Mouse (Mus musculus): ENCODE measurements around the gene Ralgps1. TPM values are rescaled to one million over a fixed set of nuclear protein-coding genes. Genes with fewer than 3 reads are reported as not detected.

Gene Ralgps1
- total and polyA plus RNA-seq, 3 experiments = 0.89 to 2.6 TPM; not detected in 1

- no peaks in the 10 kb centered on the region for H3K27me3 ChIP-seq (ENCODE audit: control insufficient read depth in 1 of 2, insufficient read depth in 2 of 2, low read length in 2 of 2)
Measured at GRCm38 (mm10) chr2:33345956-33346355, 25.3 kb downstream of the Ralgps1 start.

GRCm38 (mm10) chr2:33345475-33345874 is 25.8 kb downstream of the Ralgps1 start:
- H3K4me1 ChIP-seq (ENCODE audit: control insufficient read depth in 1 of 2, insufficient read depth in 2 of 2, low read length in 2 of 2) = no peaks in the 10 kb centered on the region
- no peak for DNase-seq (ENCODE audit: low read depth, low spot score)
- H3K36me3 ChIP-seq (ENCODE audit: control insufficient read depth in 1 of 2, insufficient read depth in 2 of 2, low read length in 2 of 2) = no peaks in the 10 kb centered on the region

More at GRCm38 (mm10) chr2:33345956-33346355, 25.3 kb downstream of the Ralgps1 start:
- no peak overlapping the region for H3K27ac ChIP-seq (ENCODE audit: control insufficient read depth, low read depth, low read length)
- no peaks in the 10 kb centered on the region for H3K79me2 ChIP-seq (ENCODE audit: control insufficient read depth, insufficient read depth, low read length, poor library complexity)
- no peaks in the 10 kb centered on the region for H3K9me3 ChIP-seq (replicated peaks; ENCODE audit: insufficient read depth, low read length)
- H3K4me3 ChIP-seq (ENCODE audit: control insufficient read depth in 1 of 2, insufficient read depth in 1 of 2, low read depth in 2 of 2, low read length in 2 of 2) = no peak overlapping the region
- no peaks in the 10 kb centered on the region for H3K4me1 ChIP-seq (ENCODE audit: control insufficient read depth in 1 of 2, insufficient read depth in 2 of 2, low read length in 2 of 2)
- no peak overlapping the region for H3K9ac ChIP-seq (ENCODE audit: control insufficient read depth, low read depth, low read length, poor library complexity, severe bottlenecking)
- no peak for TF ChIP-seq POLR2A (IDR thresholded peaks at IDR 0.05; ENCODE audit: control insufficient read depth in 1 of 2, insufficient read depth in 1 of 2, low read depth in 1 of 2, low read length in 2 of 2, poor library complexity in 1 of 2)
- TF ChIP-seq ELF1 (IDR thresholded peaks at IDR 0.05; ENCODE audit: low read depth, low read length) = no peak
- no peak for DNase-seq (ENCODE audit: low read depth, low spot score)
- no peaks in the 10 kb centered on the region for H3K36me3 ChIP-seq (ENCODE audit: control insufficient read depth in 1 of 2, insufficient read depth in 2 of 2, low read length in 2 of 2)

DNA sequence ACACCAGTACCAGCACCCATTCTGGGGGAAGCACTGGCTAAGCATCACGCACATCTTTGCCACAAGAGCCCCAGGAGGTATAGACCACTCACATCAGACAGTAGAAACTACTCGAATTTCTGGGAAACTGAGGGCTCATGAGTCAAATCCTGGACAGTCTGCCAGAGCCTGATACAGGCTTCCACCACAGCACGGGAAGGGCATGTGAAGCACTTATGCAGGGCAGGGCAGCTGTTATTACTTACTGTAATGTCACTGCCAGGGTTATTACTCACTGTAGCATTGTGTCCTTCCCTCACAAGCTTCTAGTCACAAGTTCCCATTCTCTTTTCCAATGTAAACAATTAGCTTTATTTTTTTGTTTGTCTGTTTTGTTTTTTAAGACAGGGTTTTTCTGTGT is 27.9 kb downstream of the Ralgps1 start:
- Histone ChIP-seq H3K9me3 (replicated peaks; ENCODE audit: insufficient read depth, low read length) (no peaks in the 10 kb centered on the region), H3K27me3 (ENCODE audit: control insufficient read depth in 1 of 2, insufficient read depth in 2 of 2, low read length in 2 of 2) (no peaks in the 10 kb centered on the region), H3K9ac (ENCODE audit: control insufficient read depth, low read depth, low read length, poor library complexity, severe bottlenecking) (no peak overlapping the region), H3K36me3 (ENCODE audit: control insufficient read depth in 1 of 2, insufficient read depth in 2 of 2, low read length in 2 of 2) (no peaks in the 10 kb centered on the region), H3K79me2 (ENCODE audit: control insufficient read depth, insufficient read depth, low read length, poor library complexity) (no peaks in the 10 kb centered on the region), H3K4me1 (ENCODE audit: control insufficient read depth in 1 of 2, insufficient read depth in 2 of 2, low read length in 2 of 2) (no peaks in the 10 kb centered on the region), H3K27ac (ENCODE audit: control insufficient read depth, low read depth, low read length) (no peak overlapping the region), H3K4me3 (ENCODE audit: control insufficient read depth in 1 of 2, insufficient read depth in 1 of 2, low read depth in 2 of 2, low read length in 2 of 2) (no peak overlapping the region)
- no peak for TF ChIP-seq USF1 (IDR thresholded peaks at IDR 0.05; ENCODE audit: low read depth, low read length)
- TF ChIP-seq RAD21 (IDR thresholded peaks at IDR 0.05; ENCODE audit: low read depth, low read length) = no peak
- no peak for TF ChIP-seq GABPA (IDR thresholded peaks at IDR 0.05; ENCODE audit: low read depth, low read length)
- TF ChIP-seq SIN3A (IDR thresholded peaks at IDR 0.05; ENCODE audit: low read length) = no peak
- no peak for TF ChIP-seq CTCF (IDR thresholded peaks at IDR 0.05 in 2 of 3, conservative IDR thresholded peaks at IDR 0.05 in 1 of 3; ENCODE audit: control insufficient read depth in 1 of 3, insufficient read depth in 1 of 3, low read depth in 2 of 3, low read length in 3 of 3, poor library complexity in 1 of 3, severe bottlenecking in 1 of 3)
- TF ChIP-seq MAX (IDR thresholded peaks at IDR 0.05; ENCODE audit: low read length) = no peak
- DNase-seq (ENCODE audit: low read depth, low spot score) = no peak

More at GRCm38 (mm10) chr2:33345475-33345874, 25.8 kb downstream of the Ralgps1 start:
- Histone ChIP-seq H3K79me2 (ENCODE audit: control insufficient read depth, insufficient read depth, low read length, poor library complexity) (no peaks in the 10 kb centered on the region), H3K27me3 (ENCODE audit: control insufficient read depth in 1 of 2, insufficient read depth in 2 of 2, low read length in 2 of 2) (no peaks in the 10 kb centered on the region), H3K27ac (ENCODE audit: control insufficient read depth, low read depth, low read length) (no peak overlapping the region), H3K9me3 (replicated peaks; ENCODE audit: insufficient read depth, low read length) (no peaks in the 10 kb centered on the region), H3K9ac (ENCODE audit: control insufficient read depth, low read depth, low read length, poor library complexity, severe bottlenecking) (no peak overlapping the region), H3K4me3 (ENCODE audit: control insufficient read depth in 1 of 2, insufficient read depth in 1 of 2, low read depth in 2 of 2, low read length in 2 of 2) (no peak overlapping the region)
- TF ChIP-seq ELF1 (IDR thresholded peaks at IDR 0.05; ENCODE audit: low read depth, low read length) = no peak
- no peak for TF ChIP-seq MAZ (IDR thresholded peaks at IDR 0.05; ENCODE audit: low read depth, low read length)
- no peak for TF ChIP-seq CTCF (IDR thresholded peaks at IDR 0.05 in 2 of 3, conservative IDR thresholded peaks at IDR 0.05 in 1 of 3; ENCODE audit: control insufficient read depth in 1 of 3, insufficient read depth in 1 of 3, low read depth in 2 of 3, low read length in 3 of 3, poor library complexity in 1 of 3, severe bottlenecking in 1 of 3)

DNA sequence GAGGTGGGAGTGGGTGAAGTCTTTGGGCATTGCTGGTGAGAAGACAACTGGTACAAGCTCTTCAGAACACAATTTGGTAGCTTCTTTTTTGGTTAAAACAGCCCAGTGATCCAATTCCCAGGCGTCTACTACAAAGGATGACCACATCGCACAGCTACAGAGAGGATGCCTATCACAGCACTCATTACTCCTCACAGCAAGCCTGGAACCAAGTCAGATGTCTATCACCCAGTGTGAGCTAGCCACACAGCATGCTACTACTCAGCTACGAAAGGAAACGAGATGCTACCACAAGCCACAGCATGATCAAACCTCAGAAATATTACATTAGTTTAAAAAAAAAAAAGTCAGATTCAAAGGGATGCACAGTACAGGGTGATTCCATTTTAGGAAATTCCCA is 29.1 kb downstream of the Ralgps1 start:
- TF ChIP-seq ELF1 (IDR thresholded peaks at IDR 0.05; ENCODE audit: low read depth, low read length) (no peak), TCF12 (IDR thresholded peaks at IDR 0.05; ENCODE audit: low read depth, low read length) (no peak), MAFK (IDR thresholded peaks at IDR 0.05; ENCODE audit: borderline replicate concordance, low read depth, low read length) (no peak), JUND (IDR thresholded peaks at IDR 0.05; ENCODE audit: low read depth, low read length) (no peak), NRF1 (IDR thresholded peaks at IDR 0.05; ENCODE audit: insufficient read depth, low read depth, low read length, poor library complexity, severe bottlenecking) (no peak), ETS1 (IDR thresholded peaks at IDR 0.05; ENCODE audit: low read depth, low read length) (no peak), MYC (IDR thresholded peaks at IDR 0.05; ENCODE audit: low read depth, low read length) (no peak), E2F4 (IDR thresholded peaks at IDR 0.05; ENCODE audit: borderline replicate concordance, low read depth, low read length) (no peak)
- no peaks in the 10 kb centered on the region for H3K4me1 ChIP-seq (ENCODE audit: control insufficient read depth in 1 of 2, insufficient read depth in 2 of 2, low read length in 2 of 2)
- H3K4me3 ChIP-seq (ENCODE audit: control insufficient read depth in 1 of 2, insufficient read depth in 1 of 2, low read depth in 2 of 2, low read length in 2 of 2) = no peak overlapping the region
- H3K36me3 ChIP-seq (ENCODE audit: control insufficient read depth in 1 of 2, insufficient read depth in 2 of 2, low read length in 2 of 2) = no peaks in the 10 kb centered on the region
- DNase-seq (ENCODE audit: low read depth, low spot score) = no peak
- no peaks in the 10 kb centered on the region for H3K27me3 ChIP-seq (ENCODE audit: control insufficient read depth in 1 of 2, insufficient read depth in 2 of 2, low read length in 2 of 2)
- H3K79me2 ChIP-seq (ENCODE audit: control insufficient read depth, insufficient read depth, low read length, poor library complexity) = no peaks in the 10 kb centered on the region
- H3K9me3 ChIP-seq (replicated peaks; ENCODE audit: insufficient read depth, low read length) = no peaks in the 10 kb centered on the region
- no peak overlapping the region for H3K9ac ChIP-seq (ENCODE audit: control insufficient read depth, low read depth, low read length, poor library complexity, severe bottlenecking)
- no peak overlapping the region for H3K27ac ChIP-seq (ENCODE audit: control insufficient read depth, low read depth, low read length)

Measured in MEL (cell line).